Mouse (Mus musculus) kidney, embryonic 14.5 days (tissue): ENCODE data around the gene Cmtm8. TPM values are rescaled to one million over a fixed set of nuclear protein-coding genes. Genes with fewer than 3 reads are reported as not detected.

Experiments
- ATAC-seq: fragments of 200-750 bp; cut with Nextera tagmentation; 2 replicates; pipeline ENCODE4 v1.8.0; 2017; ENCODE audit warnings: moderate number of reproducible peaks, mild to moderate bottlenecking, moderate TSS enrichment, moderate library complexity; ENCODE audit not compliant: low FRiP score, low TSS enrichment
- H3K27ac ChIP-seq: fragments of 300-500 bp; sonication (generic); 2 replicates; pipeline ENCODE4 v1.5.1; 2014; ENCODE audit warnings: low read depth, mild to moderate bottlenecking, low read length, moderate library complexity, mixed read lengths
- H3K27me3 ChIP-seq: fragments of 300-500 bp; sonication (generic); 2 replicates; pipeline ENCODE4 v1.6.1; 2014; ENCODE audit warnings: mild to moderate bottlenecking, low read length; ENCODE audit not compliant: control insufficient read depth, insufficient read depth
- H3K36me3 ChIP-seq: fragments of 300-500 bp; sonication (generic); 2 replicates; pipeline ENCODE4 v1.6.1; 2014; ENCODE audit warnings: low read length, mixed read lengths; ENCODE audit not compliant: control insufficient read depth, insufficient read depth
- H3K4me1 ChIP-seq: fragments of 300-500 bp; sonication (generic); 2 replicates; pipeline ENCODE4 v1.6.1; 2014; ENCODE audit warnings: low read length, mixed read lengths; ENCODE audit not compliant: control insufficient read depth, insufficient read depth
- H3K4me2 ChIP-seq: fragments of 300-500 bp; sonication (generic); replicated peaks from 2 replicates; pipeline ENCODE4 v1.6.1; 2014; ENCODE audit warnings: low read depth, mild to moderate bottlenecking, low read length
- H3K4me3 ChIP-seq: fragments of 300-500 bp; sonication (generic); 2 replicates; pipeline ENCODE4 v1.5.1; 2014; ENCODE audit warnings: mild to moderate bottlenecking, low read length
- H3K9ac ChIP-seq: fragments of 300-500 bp; sonication (generic); 2 replicates; pipeline ENCODE4 v1.6.1; 2014; ENCODE audit warnings: low read depth, mild to moderate bottlenecking, low read length, moderate library complexity
- H3K9me3 ChIP-seq: fragments of 300-500 bp; sonication (generic); 2 replicates; pipeline ENCODE4 v1.6.1; 2016; ENCODE audit warnings: low read length; ENCODE audit not compliant: control insufficient read depth
- WGBS: fragments of 180-500 bp; shearing (Covaris S2); extraction: QIAGEN DNeasy Blood & Tissue Kit; methylation state at CpG from one replicate; pipeline ENCODE4 v1.1.7; 2014; 5-methylcytosine and 5-hydroxymethylcytosine counted together
- polyA plus RNA-seq: library from polyadenylated mRNA; unstranded; fragments of >200 nt; fragmentation: Nextera tagmentation; extraction: Ambion mirVana; gene quantifications from 2 replicates; pipeline ENCODE4 v1.2.1, GENCODE M21; 2014

The Cmtm8 gene
- polyA plus RNA-seq, 1 experiment from 2014 or later, result 36.0 TPM

DNA sequence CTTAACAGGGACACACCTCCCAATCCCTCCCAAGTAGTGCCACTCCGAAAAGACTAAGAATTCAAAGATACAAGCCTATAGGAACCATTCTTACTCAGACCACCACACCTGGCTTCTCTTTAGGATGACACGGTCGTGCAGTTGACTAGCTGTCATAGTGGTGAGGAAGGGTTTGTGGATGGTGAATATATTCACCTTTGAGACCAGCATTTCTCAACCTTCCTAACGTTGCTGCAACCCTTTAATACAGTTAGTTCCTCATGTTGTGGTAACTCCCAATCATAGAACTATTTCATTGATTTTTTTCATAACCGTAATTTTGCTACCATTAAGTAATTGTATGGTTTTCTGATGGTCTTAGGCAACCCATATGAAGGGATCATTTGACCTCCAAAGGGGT, 56.8 kb downstream of the Cmtm8 start:
- Histone ChIP-seq H3K9me3 (no peaks in the 10 kb centered on the region), H3K4me3 (no peak overlapping the region), H3K9ac (no peak overlapping the region), H3K27ac (no peak overlapping the region), H3K4me1 (peaks cover 5% of the 10 kb centered on the region; the same call in 1 of the 2 replicates), H3K27me3 (no peaks in the 10 kb centered on the region), H3K4me2 (no peak overlapping the region), H3K36me3 (no peaks in the 10 kb centered on the region)
- no peak for ATAC-seq
- 97% methylated on average over 5 of the region's 5 CpGs for WGBS

DNA sequence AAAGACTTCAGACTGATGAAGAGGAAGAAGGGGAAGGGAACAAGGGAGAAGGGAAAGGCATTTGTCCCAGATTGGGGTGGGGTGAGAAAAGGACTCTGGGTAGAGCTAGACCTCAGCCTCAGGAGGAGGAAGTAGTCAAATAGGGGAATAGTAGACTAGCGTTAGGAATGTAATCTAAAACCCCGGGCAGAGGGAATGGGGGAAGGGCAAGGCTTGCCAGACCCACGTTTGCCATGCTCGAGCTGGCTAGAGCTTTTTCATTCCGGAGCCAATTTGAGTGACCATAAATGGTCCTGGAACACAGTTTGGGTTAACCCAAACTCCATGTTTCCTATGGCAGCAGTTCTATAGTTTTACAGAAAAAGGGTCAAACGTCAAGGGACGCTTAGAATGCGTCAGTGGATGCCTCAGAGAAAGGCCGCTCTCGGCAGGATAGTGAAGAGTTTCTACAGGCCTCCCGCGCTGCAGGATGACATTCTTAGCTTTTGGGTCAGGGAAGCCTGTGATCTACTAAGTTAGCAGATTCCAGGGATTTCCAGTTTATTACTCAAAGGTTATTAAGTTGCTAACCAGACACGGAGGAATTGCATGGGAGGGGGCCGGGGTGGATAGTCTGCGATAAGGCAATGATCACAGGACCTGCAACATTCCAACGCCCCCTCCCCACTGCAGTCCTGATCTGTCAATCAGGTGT, 58.4 kb downstream of the Cmtm8 start:
- H3K4me2 ChIP-seq, result 0 out of 2 replicates have a peak overlapping the region, but pooled peaks have one; percentile 13

DNA sequence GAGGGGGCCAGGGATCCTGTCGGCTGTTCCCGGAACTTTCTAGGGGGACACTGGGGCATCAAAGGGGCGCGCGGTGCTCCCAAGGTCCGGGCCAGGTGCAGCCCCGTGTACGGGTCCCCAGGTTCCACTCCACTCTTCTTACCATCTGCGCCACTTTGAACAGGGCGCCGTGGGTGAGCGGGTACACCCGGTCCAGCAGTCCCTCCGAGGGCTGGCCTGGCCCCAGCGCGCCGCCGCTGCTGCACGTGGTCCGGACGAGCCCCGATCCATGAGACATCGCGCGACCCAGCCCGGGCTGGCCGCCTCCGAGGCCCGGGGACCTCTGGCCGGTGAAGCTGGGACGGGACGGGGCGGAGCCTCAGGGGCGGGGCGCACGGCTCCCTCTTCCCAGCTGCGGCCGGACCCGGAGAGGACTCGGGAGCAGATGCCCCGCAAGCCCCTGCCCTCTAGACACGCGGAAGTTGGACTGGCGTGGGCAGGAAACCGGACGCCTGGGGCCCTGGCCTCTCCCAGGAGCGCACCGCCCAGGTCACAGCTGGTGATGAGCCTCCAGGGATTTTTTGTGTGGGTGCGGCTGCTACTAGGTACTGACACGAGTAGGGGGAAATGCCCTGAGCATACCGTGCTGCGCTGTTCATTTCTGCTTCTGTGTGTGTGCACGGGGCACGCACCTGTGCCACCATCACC, 62.3 kb downstream of the Cmtm8 start, which contains the start of gene Cmtm7:
Gene Cmtm7, minus strand, starts transcription at position 331 of the 687 bp plus-strand sequence.
- H3K9me3 ChIP-seq, result no peaks in the 10 kb centered on the region
- no peaks in the 10 kb centered on the region for H3K36me3 ChIP-seq
- peak within 1 kb of the TSS; percentile 78 for H3K9ac ChIP-seq
- H3K27ac ChIP-seq, result peak within 1 kb of the TSS; percentile 82
- peak within 1 kb of the TSS; percentile 68 for H3K4me3 ChIP-seq
- H3K4me1 ChIP-seq, result peaks cover 16% of the 10 kb centered on the region
- peak within 1 kb of the TSS; percentile 95 for H3K4me2 ChIP-seq
- H3K27me3 ChIP-seq, result no peaks in the 10 kb centered on the region
- WGBS, result under 1% methylated on average over 53 of the region's 54 CpGs
- ATAC-seq, result peak; percentile 86

More for the DNA sequence above, 58.4 kb downstream of the Cmtm8 start:
- Histone ChIP-seq H3K9me3 (no peaks in the 10 kb centered on the region), H3K9ac (no peak overlapping the region), H3K4me3 (no peak overlapping the region), H3K36me3 (no peaks in the 10 kb centered on the region), H3K27ac (no peak overlapping the region), H3K4me1 (peaks cover 6% of the 10 kb centered on the region), H3K27me3 (no peaks in the 10 kb centered on the region)
- ATAC-seq, result no peak
- 12% methylated on average over 16 of the region's 16 CpGs for WGBS

DNA sequence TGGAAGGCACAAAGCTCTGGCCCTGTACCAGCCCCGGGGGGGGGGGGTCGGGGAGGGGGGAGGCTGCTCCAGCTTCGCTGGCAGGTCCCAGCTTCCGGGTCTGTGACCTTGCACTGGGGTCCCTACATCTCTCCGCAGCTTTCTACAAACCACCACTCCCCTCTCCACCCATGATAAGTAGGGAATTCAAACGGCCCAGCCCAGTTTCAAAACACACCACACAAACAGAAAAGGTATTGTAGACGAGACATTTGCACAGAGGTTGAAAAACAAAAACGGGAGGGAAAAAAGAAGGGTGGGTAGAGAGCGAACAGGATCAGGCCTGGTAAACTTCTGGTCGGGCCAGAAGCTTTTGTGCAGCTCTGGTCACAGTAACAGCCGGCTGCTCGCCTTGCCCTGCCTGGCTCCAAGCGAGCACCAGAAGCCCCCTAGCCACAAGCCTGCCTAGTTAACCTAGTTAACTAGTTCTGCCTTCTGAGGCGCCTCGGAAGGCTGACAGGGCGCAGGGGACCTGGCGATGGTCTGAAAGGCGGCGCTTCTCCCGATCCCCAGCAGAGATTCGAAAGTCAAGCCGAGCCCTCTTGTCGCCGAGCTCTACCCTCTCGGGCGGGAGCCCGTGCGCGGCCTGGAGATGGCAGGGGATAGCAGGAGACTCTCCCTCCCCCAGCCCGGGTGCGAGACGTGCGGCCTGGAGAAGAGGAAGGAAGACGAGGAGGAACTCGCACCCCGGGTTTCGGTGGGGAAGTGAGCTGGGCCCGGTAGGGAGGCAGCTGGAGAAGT, 63.0 kb downstream of the Cmtm8 start:
- peaks cover 18% of the 10 kb centered on the region for H3K4me1 ChIP-seq
- H3K4me2 ChIP-seq, result peak overlapping the region; percentile 95
- H3K36me3 ChIP-seq, result no peaks in the 10 kb centered on the region
- peak; percentile 29; the same call in 1 of the 2 replicates for ATAC-seq
- no peaks in the 10 kb centered on the region for H3K9me3 ChIP-seq
- WGBS, result under 1% methylated on average over 38 of the region's 38 CpGs
- H3K9ac ChIP-seq, result peak overlapping the region; percentile 78
- no peaks in the 10 kb centered on the region for H3K27me3 ChIP-seq
- peak overlapping the region; percentile 68 for H3K4me3 ChIP-seq
- peak overlapping the region; percentile 82 for H3K27ac ChIP-seq

DNA sequence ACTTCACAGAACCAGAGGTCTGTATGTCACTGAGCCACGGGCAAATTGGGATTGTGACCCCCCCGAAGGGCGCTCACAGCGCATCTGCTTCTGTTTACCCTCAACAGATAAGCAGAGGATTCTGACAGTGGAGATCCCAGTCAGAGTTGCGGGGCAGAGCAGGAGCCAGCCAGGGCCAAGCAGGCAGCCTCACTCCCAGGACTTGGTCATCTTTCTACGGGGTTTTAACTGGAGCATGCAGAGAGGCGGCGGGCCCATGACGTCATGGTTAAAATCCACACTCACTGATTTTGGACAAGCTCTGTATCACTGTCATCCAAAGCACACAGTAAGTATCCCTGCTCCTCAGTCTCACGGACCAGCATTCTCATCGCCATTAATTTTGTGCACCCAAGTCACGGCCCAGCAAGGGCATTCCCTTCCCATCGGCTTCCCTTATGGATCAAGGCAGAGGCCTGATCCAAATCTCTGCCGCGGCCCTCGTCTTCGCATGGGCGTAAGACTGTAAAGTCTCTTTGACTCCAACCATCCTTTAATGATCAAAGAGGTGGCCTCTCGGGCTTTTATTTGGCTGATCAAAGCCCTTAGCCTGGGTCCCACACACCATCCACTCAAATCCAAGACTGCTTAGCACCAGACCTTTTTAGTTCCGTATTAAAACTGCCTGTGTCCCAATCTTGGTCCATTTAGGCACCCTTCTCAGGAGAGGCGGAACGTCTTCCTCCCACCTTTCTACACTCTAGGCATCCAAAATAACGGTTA, 63.8 kb downstream of the Cmtm8 start:
- Histone ChIP-seq H3K27ac (peak overlapping the region; percentile 2; the same call in 1 of the 2 replicates), H3K27me3 (no peaks in the 10 kb centered on the region), H3K4me2 (peak overlapping the region; percentile 95), H3K9me3 (no peaks in the 10 kb centered on the region), H3K4me3 (peak overlapping the region; percentile 68), H3K9ac (peak overlapping the region; percentile 78; the same call in 1 of the 2 replicates), H3K36me3 (no peaks in the 10 kb centered on the region), H3K4me1 (peaks cover 21% of the 10 kb centered on the region)
- no peak for ATAC-seq
- 27% methylated on average over 23 of the region's 23 CpGs for WGBS

DNA sequence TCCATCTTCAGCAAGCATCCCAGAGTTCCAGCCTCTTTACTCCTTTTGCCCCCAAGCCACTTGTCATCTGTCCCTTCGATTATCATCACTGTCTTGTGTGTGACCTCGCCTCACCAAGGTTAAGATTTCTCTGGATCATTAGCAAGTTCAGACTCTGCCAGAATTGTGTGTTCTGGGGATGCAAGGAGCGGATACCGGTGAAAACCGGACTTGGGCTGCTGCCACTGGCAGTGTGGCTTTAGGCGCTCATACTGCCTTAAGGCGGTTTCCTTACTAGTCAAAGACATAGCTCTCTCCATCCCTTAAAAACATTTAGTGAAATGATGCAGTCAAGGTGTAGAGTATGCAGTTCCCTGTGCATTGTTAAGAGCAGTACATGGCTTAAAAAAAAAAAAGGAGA, 65.1 kb downstream of the Cmtm8 start:
- no peak for ATAC-seq
- H3K27ac ChIP-seq, result no peak overlapping the region
- 93% methylated on average over 7 of the region's 7 CpGs for WGBS
- H3K4me3 ChIP-seq, result no peak overlapping the region
- H3K9me3 ChIP-seq, result no peaks in the 10 kb centered on the region
- H3K27me3 ChIP-seq, result no peaks in the 10 kb centered on the region
- no peaks in the 10 kb centered on the region for H3K36me3 ChIP-seq
- H3K4me1 ChIP-seq, result peaks cover 25% of the 10 kb centered on the region
- no peak overlapping the region for H3K4me2 ChIP-seq
- no peak overlapping the region for H3K9ac ChIP-seq

DNA sequence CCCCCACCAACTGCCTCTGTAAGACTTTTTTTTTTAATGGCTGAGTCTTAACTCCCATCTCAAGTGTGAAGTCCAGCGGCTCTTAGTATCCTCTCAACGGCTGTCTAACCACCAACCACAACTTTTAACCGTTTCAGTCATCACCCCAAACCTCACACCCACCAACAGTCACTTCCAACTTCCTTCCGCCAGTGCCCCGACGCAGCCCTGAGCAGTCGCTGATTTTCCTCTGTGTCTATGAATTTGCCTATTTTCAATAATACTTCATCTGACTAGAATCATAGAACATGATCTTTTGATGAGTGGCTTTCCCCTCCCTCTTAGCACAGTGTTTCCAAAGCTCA, 65.9 kb downstream of the Cmtm8 start:
- Histone ChIP-seq H3K9ac (no peak overlapping the region), H3K27ac (no peak overlapping the region), H3K27me3 (no peaks in the 10 kb centered on the region), H3K4me2 (no peak overlapping the region), H3K9me3 (no peaks in the 10 kb centered on the region), H3K4me1 (peaks cover 25% of the 10 kb centered on the region), H3K4me3 (no peak overlapping the region), H3K36me3 (no peaks in the 10 kb centered on the region)
- 66% methylated on average over 7 of the region's 7 CpGs for WGBS
- no peak for ATAC-seq

DNA sequence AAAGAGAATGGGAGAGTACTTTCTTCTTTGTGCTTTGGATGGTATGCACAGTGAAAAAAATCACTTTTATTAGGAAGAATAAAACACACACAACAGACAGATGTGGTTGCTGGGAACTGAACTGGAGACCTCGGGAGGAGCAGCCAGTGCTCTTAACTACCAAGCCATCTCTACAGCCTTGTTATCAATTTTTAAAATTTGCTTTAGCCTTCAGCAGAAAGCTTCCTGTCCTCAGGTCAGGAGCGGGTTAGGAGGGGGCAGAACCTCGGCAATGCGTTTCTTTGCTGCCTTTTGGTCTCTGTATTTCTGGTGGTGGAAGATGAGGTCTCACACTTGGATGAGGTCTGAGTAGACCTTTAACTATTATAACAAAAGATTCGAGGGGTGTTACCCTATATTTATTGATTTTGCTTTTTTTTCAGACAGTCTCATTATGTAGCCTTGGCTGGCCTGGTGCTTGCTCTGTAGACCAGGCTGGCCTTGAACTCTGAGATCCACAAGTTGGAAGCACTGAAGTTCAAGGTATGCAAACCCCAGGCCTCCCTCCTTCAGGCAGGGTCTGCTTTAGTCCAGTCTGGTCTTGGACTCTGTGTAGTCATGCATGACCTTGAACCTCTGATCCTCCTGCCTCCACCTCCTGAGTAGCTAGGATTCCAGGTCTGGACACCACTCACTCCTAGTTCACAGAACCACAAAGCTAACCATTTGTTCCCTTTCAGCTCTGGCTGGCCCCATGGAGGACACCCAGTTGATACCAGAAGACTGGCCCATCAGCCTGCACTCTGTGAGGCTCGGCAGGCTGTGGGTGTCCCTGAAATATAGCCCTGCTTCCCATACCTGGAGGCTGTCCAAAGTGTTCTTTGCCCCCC, 66.5 kb downstream of the Cmtm8 start:
- ATAC-seq, result no peak
- Histone ChIP-seq H3K27me3 (no peaks in the 10 kb centered on the region), H3K36me3 (peaks cover 2% of the 10 kb centered on the region; the same call in 1 of the 2 replicates), H3K9me3 (no peaks in the 10 kb centered on the region; the same call in 1 of the 2 replicates), H3K9ac (no peak overlapping the region), H3K4me2 (no peak overlapping the region), H3K4me3 (no peak overlapping the region), H3K27ac (no peak overlapping the region), H3K4me1 (peaks cover 25% of the 10 kb centered on the region)
- 69% methylated on average over 6 of the region's 6 CpGs for WGBS
